Mouse (Mus musculus) embryonic fibroblast, embryonic 13.5 days (primary cell): Measurements from ENCODE around the gene Phactr1.

Experiments used
- CTCF ChIP-seq: IDR thresholded peaks from 2 replicates; pipeline ENCODE4 v1.5.1; 2011; ENCODE audit warnings: mild to moderate bottlenecking, control low read depth, low read length, moderate library complexity, borderline replicate concordance; ENCODE audit not compliant: insufficient read depth
- POLR2A ChIP-seq: IDR thresholded peaks from 2 replicates; pipeline ENCODE4 v1.6.1; 2011; ENCODE audit warnings: low read depth, mild to moderate bottlenecking, control low read depth, low read length, moderate library complexity

- TF ChIP-seq POLR2A (no peak), CTCF (no peak)
These were observed 442.1 kb downstream of the Phactr1 start for GRCm38 (mm10) chr13:43122306-43123070.
